Mouse (Mus musculus): ENCODE measurements around the gene Gm10638.

Gm10638 gene

DNA sequence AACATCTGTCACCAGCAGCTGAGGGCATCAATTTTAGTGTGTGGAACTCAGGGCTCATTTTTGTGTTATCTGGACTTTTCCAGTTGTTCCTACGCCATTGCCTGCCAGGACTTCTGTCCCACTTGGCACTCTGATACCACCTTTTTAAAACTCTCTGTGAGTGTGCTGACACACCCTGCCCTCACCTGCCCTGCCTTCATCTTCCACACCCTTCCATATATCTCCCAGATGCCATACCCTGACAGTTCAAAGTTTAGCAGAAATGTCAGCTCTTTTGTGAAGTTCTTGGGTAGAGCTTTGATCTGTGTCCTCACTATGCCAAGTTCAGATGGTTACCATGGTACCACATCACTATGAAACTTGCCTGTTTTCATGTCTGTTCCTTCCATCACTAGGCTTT is 44.1 kb downstream of the Gm10638 start:
- DNase-seq (ENCODE audit: low spot score): no peak

DNA sequence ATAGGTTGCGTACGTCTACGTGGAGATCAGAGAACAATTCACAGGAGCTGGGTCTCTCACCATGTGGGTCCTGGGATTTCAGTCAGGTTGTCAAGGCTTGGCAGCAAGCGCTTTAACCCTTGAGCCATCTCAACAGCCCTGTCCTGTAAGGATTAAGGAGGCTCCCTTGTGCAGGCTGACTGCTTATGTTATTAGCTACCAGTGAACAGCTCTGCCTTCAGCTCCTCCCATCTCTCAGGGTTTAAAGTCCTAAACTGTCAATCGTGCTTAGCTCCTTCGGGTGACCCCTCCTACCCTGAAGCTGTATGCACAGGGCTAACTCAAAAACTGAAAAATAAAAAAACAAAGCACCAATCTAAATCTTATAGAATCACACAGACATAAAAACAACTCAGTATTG is 46.0 kb downstream of the Gm10638 start:
- DNase-seq (ENCODE audit: low spot score): no peak

DNA sequence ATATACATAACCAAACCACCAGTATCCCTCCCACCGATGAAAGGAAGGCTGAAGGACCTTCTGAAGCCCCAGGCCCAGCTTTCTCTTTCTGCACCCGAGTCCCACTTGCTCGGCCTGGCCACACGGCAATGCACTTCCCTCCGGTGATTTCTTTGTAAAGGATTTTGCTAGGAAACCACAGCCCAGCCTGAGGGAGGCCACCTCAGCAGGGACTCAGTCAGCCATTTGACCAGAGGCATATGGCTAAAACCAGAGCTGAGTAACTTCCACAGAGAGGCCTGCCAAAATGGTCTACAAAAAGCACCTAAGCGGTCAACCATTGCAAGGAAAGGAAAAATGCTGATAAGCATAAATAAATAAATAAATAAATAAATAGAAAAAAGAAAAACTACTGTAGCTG is 49.2 kb downstream of the Gm10638 start:
- DNase-seq (ENCODE audit: low spot score): no peak

All from urinary bladder, postnatal 14 days (tissue).